Mouse (Mus musculus) myocyte (in vitro differentiated cells): ENCODE measurements around the gene Camk2n1.

Experiments
- E2F4 ChIP-seq: IDR thresholded peaks from one replicate; pipeline ENCODE4 v1.6.1; 2011; ENCODE audit warnings: mild to moderate bottlenecking, control low read depth, moderate library complexity; ENCODE audit not compliant: insufficient read depth
- MAX ChIP-seq: IDR thresholded peaks from one replicate; pipeline ENCODE4 v1.6.1; 2011; ENCODE audit warnings: low read depth, mild to moderate bottlenecking, control low read depth
- MYOD1 ChIP-seq, 3 experiments: IDR thresholded peaks; one replicate each; pipeline ENCODE4 v1.6.1; 2011; ENCODE audit warnings: control low read depth in 2 of 3, low read depth in 2 of 3, mild to moderate bottlenecking in 2 of 3, moderate library complexity in 1 of 3; ENCODE audit not compliant: insufficient read length in 2 of 3, control insufficient read depth in 1 of 3
- MYOG ChIP-seq, 3 experiments: IDR thresholded peaks; one replicate each; pipeline ENCODE4 v1.6.1; 2011; ENCODE audit warnings: control low read depth in 2 of 3, low read depth in 2 of 3, mild to moderate bottlenecking in 2 of 3; ENCODE audit not compliant: insufficient read length in 2 of 3, control insufficient read depth in 1 of 3, insufficient read depth in 1 of 3
- POLR2A ChIP-seq: IDR thresholded peaks from one replicate; pipeline ENCODE4 v1.6.1; 2011; ENCODE audit warnings: low read depth, mild to moderate bottlenecking, control low read depth, moderate library complexity; ENCODE audit not compliant: insufficient read length
- TCF12 ChIP-seq: IDR thresholded peaks from one replicate; pipeline ENCODE4 v1.6.1; 2011; ENCODE audit warnings: mild to moderate bottlenecking, control low read depth; ENCODE audit not compliant: poor library complexity, insufficient read depth, severe bottlenecking
- USF1 ChIP-seq: IDR thresholded peaks from one replicate; pipeline ENCODE4 v1.6.1; 2011; ENCODE audit warnings: low read depth, mild to moderate bottlenecking, control low read depth, moderate library complexity

- TF ChIP-seq MYOG (IDR thresholded peaks at IDR 0.05; ENCODE audit: control insufficient read depth in 1 of 3, insufficient read depth in 1 of 3, insufficient read length in 2 of 3, low read depth in 2 of 3) (no peak), MAX (no peak), POLR2A (no peak), MYOD1 (IDR thresholded peaks at IDR 0.05; ENCODE audit: control insufficient read depth in 1 of 3, insufficient read length in 2 of 3, low read depth in 2 of 3) (no peak), TCF12 (no peak), E2F4 (no peak), USF1 (no peak)
These were observed 7.4 kb downstream of the Camk2n1 start for GRCm38 (mm10) chr4:138461471-138461870.
